Mouse (Mus musculus) embryo, embryonic 11.5 days (tissue): ENCODE results near the gene Izumo2.

Experiments
- DNase-seq: peaks from one replicate; pipeline ENCODE4 v3.0.0-alpha.2; 2012; ENCODE audit warnings: low read depth, low spot score

Gene Izumo2

GRCm38 (mm10) chr7:44708574-44708973, at the start of gene Izumo2:
Gene Izumo2, plus strand, starts transcription at chr7:44708742.
- DNase-seq: no peak

DNA sequence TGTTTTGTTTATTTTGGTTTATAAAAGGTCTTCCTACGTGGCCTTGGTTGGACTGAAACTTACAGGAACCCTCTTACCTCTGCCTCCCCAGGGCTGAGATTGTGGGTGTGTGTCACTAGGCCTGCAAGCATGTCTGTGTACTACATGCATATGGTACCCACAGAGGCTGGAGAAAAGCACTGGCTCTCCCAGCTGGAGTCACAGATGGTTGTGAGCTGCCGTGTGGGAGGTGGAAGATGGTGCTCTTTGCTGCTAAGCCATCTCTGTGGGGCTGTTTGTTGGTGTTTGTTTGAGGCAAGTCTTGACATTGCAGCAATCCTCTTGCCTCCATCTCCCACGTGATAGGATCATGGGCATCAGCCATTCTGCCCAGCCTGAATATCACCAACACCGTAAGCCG, 47.3 kb upstream of the Izumo2 start:
- DNase-seq: no peak

- DNase-seq: no peak
Observed at GRCm38 (mm10) chr7:44662168-44662567, 46.4 kb upstream of the Izumo2 start.

DNA sequence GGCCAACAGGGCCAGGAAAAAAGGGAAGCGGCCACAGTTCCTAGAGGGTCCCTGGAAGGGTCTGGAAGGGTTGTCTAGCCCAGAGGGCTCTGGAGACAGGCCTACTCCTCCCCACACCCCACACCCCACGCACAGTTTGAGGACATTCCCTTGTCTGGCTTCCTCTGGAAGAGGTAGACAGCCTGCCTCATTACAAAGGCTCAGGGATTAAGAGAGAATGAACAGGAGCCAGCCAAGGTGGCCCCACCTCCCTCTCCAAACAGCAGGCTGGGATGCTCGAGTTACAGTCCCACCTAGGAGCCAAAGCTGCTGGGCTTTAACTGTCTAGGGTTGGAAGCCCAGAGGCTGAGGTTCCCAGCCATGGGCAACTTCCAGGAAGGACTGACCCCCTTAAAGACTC, 46.0 kb upstream of the Izumo2 start:
- DNase-seq: no peak

DNA sequence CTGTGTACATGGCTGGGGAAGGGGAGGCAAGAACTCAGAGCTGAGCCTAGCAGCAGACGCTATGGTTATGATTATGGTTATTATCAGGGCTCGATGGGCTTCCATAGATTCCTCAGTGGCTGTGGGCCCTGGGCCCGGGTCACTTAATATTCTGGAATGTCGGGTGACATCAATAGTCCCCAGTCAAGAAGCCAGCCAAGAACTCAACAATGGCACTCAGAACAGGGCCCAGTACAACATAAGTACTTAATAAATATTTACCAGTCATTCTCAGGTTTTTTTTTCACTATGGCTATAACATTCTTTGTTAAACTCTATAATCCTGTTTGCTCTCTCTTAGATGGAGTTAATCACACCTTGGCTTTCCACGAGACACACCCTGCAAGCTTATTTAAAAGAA, 45.0 kb upstream of the Izumo2 start:
- no peak for DNase-seq

DNA sequence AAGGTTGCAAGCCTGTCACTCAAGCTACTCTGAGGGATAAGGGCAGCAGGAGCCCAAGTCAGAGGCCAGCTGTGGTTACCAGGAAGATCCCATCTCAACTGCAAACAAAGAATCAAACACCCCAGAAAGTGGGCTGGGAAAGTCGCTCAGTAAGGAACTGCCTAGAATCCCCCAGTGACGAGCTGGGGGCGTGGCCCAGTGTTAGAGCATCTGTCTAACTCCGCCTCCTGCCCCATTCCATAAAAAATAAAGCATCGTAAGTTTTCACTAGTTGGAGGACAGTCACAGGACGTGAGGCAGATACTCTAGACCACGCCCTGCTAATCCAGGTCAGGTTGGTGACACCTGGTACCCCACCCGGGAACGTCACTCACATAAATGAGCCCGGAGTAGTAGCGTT, 43.8 kb upstream of the Izumo2 start:
- no peak for DNase-seq

DNA sequence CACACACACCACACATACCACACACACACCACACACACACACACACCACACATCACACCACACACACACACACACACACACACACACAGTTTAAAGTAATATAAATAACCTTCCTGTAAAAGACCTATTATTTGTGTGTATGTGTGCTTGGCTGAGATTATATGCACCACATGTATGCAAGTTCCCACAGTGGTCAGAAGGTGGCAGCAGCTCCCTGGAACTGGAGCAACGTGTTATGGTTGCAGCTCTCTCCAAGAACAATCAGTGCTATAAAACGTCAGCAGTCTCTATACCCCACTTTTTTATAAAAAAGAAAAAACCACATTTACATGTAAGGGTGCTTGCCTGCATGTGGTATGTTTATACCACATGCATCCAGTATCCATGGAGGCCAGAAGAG, 42.1 kb upstream of the Izumo2 start:
- DNase-seq: no peak

DNA sequence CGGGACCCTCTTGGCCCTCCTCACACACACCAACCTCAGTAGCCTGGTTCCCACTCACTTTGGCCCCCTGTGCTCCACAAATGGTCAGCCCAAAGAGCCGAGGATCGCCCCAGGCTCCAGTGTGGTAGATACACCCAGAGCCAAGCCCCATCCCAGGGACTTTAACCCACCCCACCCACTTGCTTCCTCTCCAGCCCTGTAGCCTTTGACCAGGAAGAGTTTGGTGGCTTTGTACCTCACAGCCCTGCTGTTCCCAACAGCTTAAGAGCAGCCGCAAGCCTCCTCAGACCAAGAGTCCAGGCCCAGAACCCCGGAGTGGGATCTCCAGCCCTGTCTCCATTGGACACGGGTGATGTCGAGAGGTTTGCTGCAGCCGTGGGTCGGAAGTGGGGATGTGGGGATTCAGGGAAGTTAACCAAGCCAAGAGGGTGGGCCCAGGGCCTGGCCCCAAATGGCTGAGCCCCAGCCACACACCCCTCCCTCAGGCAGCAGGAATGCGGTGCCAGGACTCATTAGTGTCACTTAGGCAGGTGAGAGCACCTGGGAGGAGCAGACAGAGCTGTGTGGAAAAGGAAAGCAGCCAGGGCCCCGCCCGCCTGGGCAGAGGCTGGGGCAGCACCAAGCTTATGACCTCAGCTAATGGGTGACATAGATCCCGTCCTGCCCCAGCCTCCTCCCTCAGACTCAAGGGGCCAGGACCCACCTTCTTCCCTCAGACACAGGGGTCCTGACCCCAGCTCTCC, 40.4 kb upstream of the Izumo2 start:
- DNase-seq: no peak

DNA sequence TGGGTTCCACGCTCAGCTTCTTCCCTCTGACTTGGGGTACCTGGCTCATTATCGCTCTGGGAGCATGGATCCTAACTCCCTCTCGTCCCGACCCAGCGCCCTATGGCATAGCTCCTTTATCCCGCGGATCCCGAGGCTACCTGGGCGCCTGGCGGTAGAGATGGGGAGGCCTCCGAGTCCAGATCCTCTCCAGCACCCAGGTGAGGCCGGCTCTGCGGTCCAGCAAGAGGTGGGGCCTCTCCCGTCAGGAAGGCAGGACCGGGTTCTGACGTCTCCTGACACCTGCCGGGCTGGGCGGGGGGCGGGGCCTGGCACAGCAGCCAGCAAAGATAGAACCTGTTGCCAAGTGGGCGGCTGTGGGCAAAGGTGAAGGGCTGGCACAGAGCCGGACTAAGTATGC, 39.4 kb upstream of the Izumo2 start:
- no peak for DNase-seq

DNA sequence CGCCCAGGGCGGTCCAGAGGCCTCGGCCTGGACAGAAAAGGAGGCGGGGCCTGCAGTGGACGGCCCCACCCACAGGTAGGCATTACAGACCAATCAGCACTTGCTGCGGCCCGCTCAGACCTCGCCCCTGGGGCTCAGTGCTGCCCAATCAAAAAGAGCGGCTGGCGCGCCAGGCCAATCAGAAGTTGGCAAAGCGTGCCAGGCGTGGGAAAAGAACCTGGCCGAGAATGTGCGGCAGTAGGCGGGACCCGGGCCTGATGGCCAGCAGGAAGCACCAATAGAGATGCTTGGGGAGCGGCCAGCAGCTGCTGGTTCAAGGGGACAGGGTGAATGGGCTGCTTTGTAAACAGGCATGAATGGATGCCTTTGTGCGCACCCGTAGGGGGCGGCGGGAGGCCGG, 37.7 kb upstream of the Izumo2 start, which contains the start of gene Myh14:
Gene Myh14, minus strand, starts transcription at position 41 of the 400 bp plus-strand sequence.
- peak; percentile 76 for DNase-seq

DNA sequence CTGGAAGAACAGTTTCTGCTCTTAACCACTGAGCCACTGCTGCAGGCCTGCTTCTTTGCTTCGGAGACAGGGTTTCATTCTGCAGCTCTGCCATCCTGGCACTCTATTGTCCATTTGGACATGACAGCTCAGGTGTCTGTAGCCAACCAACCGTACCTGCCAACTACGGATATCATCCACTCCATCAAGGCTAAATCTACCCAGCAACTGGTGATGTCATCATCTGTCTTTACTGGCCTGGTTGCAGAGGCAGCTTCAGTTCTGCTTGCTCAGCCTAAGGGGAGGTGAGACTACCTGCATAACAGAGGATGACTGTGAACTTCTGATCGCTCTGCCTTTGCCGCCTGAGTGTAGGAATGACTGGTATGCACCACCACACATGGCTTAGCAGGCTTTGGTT, 36.3 kb upstream of the Izumo2 start:
- DNase-seq: no peak

DNA sequence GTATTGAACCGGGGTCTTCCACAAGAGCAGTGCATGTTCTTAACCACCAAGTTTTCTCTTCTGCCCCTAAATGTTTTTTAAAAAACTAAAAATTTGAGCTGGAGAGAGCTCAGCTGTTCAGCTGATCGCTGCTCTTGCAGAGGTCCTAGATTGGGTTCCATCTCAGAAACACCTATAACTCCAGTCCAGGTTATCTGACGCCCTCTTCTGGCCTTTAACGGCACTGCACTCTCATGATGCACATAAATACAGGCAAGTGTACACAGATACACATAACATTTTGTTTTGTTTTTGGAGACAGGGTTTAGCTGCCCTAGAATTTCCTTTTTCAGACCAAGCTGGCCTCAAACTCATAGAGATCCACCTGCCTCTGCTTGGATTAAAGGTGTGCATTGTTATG, 34.0 kb upstream of the Izumo2 start:
- no peak for DNase-seq

DNA sequence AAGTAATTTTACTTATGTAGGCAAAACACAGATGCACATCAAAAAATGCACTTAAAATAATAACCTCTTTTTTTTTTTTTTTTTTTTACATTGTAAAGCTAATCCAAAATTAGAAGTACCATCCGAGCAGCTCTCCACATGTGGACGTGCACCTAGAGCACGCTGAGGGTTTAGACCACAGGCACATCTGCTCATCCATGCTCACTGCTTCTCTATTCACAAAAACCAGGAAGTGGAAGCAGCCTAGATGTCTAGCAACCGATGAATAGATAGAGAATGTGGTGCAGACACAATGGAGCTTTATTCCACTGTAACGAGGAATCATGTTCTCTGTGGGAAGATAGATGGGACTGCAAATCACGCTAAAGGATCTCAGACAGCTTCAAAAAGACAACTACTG, 33.4 kb upstream of the Izumo2 start:
- no peak for DNase-seq

- DNase-seq: no peak
Observed at GRCm38 (mm10) chr7:44676126-44676525, 32.4 kb upstream of the Izumo2 start.

DNA sequence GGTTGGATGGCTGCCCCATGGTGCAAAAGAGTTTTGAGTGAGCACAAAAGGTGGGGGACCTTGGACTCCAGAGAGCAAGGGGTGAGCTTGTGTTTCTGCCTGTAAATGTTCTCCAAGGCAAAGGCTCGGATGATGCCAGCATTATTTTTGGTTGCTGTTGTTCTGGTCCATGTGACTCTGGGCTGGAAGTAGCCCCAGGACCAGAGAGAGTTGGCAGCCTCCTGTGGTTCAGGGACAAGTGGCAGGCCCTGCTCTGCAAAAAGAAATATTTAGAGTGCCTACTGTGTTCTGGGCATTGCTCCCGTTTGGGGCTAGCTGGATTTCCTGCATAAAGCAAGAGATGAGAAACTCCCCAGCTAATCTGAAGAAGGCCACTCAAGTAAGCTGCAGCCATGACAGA, 31.9 kb upstream of the Izumo2 start:
- DNase-seq: no peak

GRCm38 (mm10) chr7:44683656-44684055, 24.9 kb upstream of the Izumo2 start:
- no peak for DNase-seq

DNA sequence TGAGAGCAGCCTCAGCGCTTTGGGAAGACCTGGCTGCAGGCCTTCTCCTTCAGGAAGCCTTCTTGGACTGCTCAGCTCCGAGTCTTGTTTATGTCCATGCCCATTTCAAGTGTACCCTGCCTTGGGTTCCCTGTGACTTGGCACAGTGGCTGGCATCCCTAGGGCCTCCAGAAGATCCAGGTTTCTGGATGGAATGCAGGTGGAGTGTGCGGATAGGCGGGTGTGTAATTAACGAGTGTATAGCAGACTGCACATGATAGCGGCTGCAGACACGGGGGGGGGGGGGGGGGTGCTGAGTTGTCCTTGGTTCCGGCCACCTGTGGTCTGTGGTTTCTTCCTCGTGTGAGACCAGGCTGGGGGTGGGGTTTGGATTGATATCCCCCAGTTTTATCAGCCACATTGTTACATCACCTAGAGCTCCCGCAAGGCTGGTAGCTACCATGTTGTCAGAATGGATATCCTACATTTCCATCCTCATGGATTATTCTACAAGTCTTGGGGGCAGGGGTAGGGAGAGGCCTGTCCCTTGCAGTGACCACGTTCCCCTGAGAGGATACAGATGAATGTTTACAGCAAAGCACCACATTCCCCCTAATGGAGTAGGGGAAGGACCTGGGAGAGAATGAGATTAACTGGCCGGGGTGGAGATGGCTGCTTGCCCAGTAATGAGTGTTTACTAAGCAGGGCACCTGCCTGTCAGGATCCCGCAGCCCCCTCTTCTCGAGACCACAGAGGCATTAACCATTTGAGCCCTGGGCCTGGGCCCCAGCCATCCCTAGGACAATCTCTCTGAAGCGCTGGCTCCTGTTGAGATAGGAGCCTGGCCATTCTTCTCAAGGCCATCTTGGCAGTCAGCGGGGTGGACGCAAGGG, 22.8 kb upstream of the Izumo2 start:
- no peak for DNase-seq

GRCm38 (mm10) chr7:44688890-44689289, 19.7 kb upstream of the Izumo2 start:
- no peak for DNase-seq

DNA sequence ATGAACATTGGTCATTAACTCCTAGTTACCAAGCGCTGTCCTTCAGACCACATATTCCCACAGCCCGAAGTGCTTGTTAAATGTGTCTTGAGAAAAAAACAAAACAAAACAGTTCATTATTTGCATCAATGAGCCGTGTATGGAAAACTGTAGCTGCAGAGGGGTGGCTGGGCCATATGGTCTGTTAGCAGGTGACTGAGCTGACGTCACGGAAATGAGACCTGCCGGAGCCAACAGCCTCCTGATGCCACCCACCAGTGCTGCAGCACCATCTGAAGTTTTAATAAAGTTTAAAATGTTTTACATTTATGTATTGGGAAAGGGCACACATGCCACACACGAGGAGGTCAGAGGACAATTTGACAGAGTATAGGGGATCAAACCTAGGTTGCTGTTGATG, 19.2 kb upstream of the Izumo2 start:
- no peak for DNase-seq

GRCm38 (mm10) chr7:44693427-44694175, 14.9 kb upstream of the Izumo2 start:
- no peak for DNase-seq

- DNase-seq: no peak
Observed at GRCm38 (mm10) chr7:44695223-44695622, 13.3 kb upstream of the Izumo2 start.

GRCm38 (mm10) chr7:44697191-44697710, 11.3 kb upstream of the Izumo2 start:
- DNase-seq: peak; percentile 13
